Mouse (Mus musculus) forebrain, embryonic 14.5 days (tissue): ENCODE measurements at regions not wholly inside any gene's neighbourhood (a gene's known extent, or its start where the extent isn't known, plus 50 kb on each side); places are given as distances from the start of the nearest gene placed in this dataset.
A peak's percentile ranks its signal among the peaks of the same experiment; 100 is the strongest.

Experiments used
- ATAC-seq: fragments of 200-750 bp; cut with Nextera tagmentation; 2 replicates; pipeline ENCODE4 v1.8.0; 2017; ENCODE audit warnings: mild to moderate bottlenecking, moderate library complexity
- DNase-seq: peaks from one replicate; pipeline ENCODE4 v3.0.0-alpha.2; 2015; ENCODE audit warnings: low spot score
- H3K27ac ChIP-seq: fragments of 300-500 bp; sonication (generic); 2 replicates; pipeline ENCODE4 v1.5.1; 2014; ENCODE audit warnings: low read depth, mild to moderate bottlenecking, control low read depth, low read length, moderate library complexity
- H3K27me3 ChIP-seq: fragments of 300-500 bp; sonication (generic); replicated peaks from 2 replicates; pipeline ENCODE4 v1.6.1; 2014; ENCODE audit warnings: low read length, control low read depth, mixed read lengths; ENCODE audit not compliant: control insufficient read depth, insufficient read depth
- H3K36me3 ChIP-seq: fragments of 300-500 bp; sonication (generic); 2 replicates; pipeline ENCODE4 v1.6.1; 2014; ENCODE audit warnings: low read length, control low read depth; ENCODE audit not compliant: control insufficient read depth, insufficient read depth
- H3K4me1 ChIP-seq: fragments of 300-500 bp; sonication (generic); 2 replicates; pipeline ENCODE4 v1.6.1; 2014; ENCODE audit warnings: antibody characterized with exemption, low read length, control low read depth; ENCODE audit not compliant: control insufficient read depth, insufficient read depth
- H3K4me2 ChIP-seq: fragments of 300-500 bp; sonication (generic); 2 replicates; pipeline ENCODE4 v1.6.1; 2014; ENCODE audit warnings: mild to moderate bottlenecking, control low read depth, low read length
- H3K4me3 ChIP-seq: fragments of 300-500 bp; sonication (generic); 2 replicates; pipeline ENCODE4 v1.5.1; 2014; ENCODE audit warnings: low read depth, low read length, control low read depth
- H3K9ac ChIP-seq: fragments of 300-500 bp; sonication (generic); 2 replicates; pipeline ENCODE4 v1.6.1; 2014; ENCODE audit warnings: mild to moderate bottlenecking, low read length, control low read depth, moderate library complexity
- H3K9me3 ChIP-seq: fragments of 300-500 bp; sonication (generic); replicated peaks from 2 replicates; pipeline ENCODE4 v1.6.1; 2016; ENCODE audit warnings: low read length, control low read depth, mixed read lengths; ENCODE audit not compliant: control insufficient read depth
- WGBS: fragments of 180-500 bp; shearing (Covaris S2); extraction: QIAGEN DNeasy Blood & Tissue Kit; methylation state at CpG from one replicate; pipeline ENCODE4 v1.1.7; 2014; 5-methylcytosine and 5-hydroxymethylcytosine counted together

- Histone ChIP-seq H3K27me3 (no peaks in the 10 kb centered on the region), H3K9me3 (no peaks in the 10 kb centered on the region), H3K4me2 (no peak overlapping the region), H3K9ac (no peak overlapping the region), H3K36me3 (no peaks in the 10 kb centered on the region), H3K27ac (no peak overlapping the region), H3K4me1 (0 out of 2 replicates have a peak, but pooled peaks cover 5% of the 10 kb centered on the region), H3K4me3 (no peak overlapping the region)
- no peak for DNase-seq
- 71% methylated on average over 4 of the region's 4 CpGs for WGBS
- ATAC-seq, result no peak
Observed at GRCm38 (mm10) chr10:99910011-99910723, 105.3 kb upstream of the Kitl start.

GRCm38 (mm10) chr10:99908044-99908443 lies 107.4 kb upstream of the Kitl start:
- peak; percentile 29 for DNase-seq
- Histone ChIP-seq H3K27ac (no peak overlapping the region), H3K9ac (no peak overlapping the region), H3K4me2 (no peak overlapping the region), H3K36me3 (no peaks in the 10 kb centered on the region), H3K4me1 (0 out of 2 replicates have a peak, but pooled peaks cover 5% of the 10 kb centered on the region), H3K9me3 (no peaks in the 10 kb centered on the region), H3K27me3 (no peaks in the 10 kb centered on the region), H3K4me3 (no peak overlapping the region)
- 30% methylated on average over 4 of the region's 4 CpGs for WGBS
- ATAC-seq, result no peak

GRCm38 (mm10) chr10:99906778-99907435 lies 108.5 kb upstream of the Kitl start:
- Histone ChIP-seq H3K36me3 (no peaks in the 10 kb centered on the region), H3K27me3 (no peaks in the 10 kb centered on the region), H3K9ac (no peak overlapping the region), H3K9me3 (no peaks in the 10 kb centered on the region), H3K4me3 (no peak overlapping the region), H3K4me1 (0 out of 2 replicates have a peak, but pooled peaks cover 5% of the 10 kb centered on the region), H3K27ac (no peak overlapping the region), H3K4me2 (no peak overlapping the region)
- ATAC-seq (no peak), DNase-seq (no peak)
- WGBS, result 94% methylated on average over 6 of the region's 6 CpGs

- ATAC-seq (no peak), DNase-seq (no peak)
- Histone ChIP-seq H3K36me3 (no peaks in the 10 kb centered on the region), H3K4me2 (no peak overlapping the region), H3K9me3 (no peaks in the 10 kb centered on the region), H3K27ac (no peak overlapping the region), H3K9ac (no peak overlapping the region), H3K4me3 (no peak overlapping the region), H3K27me3 (no peaks in the 10 kb centered on the region), H3K4me1 (no peaks in the 10 kb centered on the region)
- 57% methylated on average over 9 of the region's 9 CpGs for WGBS
Observed at GRCm38 (mm10) chr10:99902280-99903231, 112.9 kb upstream of the Kitl start.

- Histone ChIP-seq H3K4me3 (no peak overlapping the region), H3K9ac (no peak overlapping the region), H3K9me3 (no peaks in the 10 kb centered on the region), H3K4me2 (no peak overlapping the region), H3K27me3 (no peaks in the 10 kb centered on the region), H3K4me1 (no peaks in the 10 kb centered on the region), H3K36me3 (no peaks in the 10 kb centered on the region), H3K27ac (no peak overlapping the region)
- WGBS, result 44% methylated on average over 8 of the region's 8 CpGs
- ATAC-seq (peak; percentile 77), DNase-seq (peak; percentile 56)
Observed at GRCm38 (mm10) chr10:99900955-99901835, 114.2 kb upstream of the Kitl start.

GRCm38 (mm10) chr10:99893999-99894398 lies 121.4 kb upstream of the Kitl start:
- ATAC-seq (no peak), DNase-seq (no peak)
- no peak overlapping the region for H3K4me2 ChIP-seq
- no peak overlapping the region for H3K27ac ChIP-seq
- H3K4me1 ChIP-seq, result no peaks in the 10 kb centered on the region
- no peak overlapping the region for H3K4me3 ChIP-seq
- no peaks in the 10 kb centered on the region for H3K27me3 ChIP-seq
- H3K9ac ChIP-seq, result no peak overlapping the region
- H3K9me3 ChIP-seq, result no peaks in the 10 kb centered on the region
- H3K36me3 ChIP-seq, result no peaks in the 10 kb centered on the region
- WGBS, result 41% methylated on average over 3 of the region's 3 CpGs

GRCm38 (mm10) chr10:99891899-99892298 lies 123.5 kb upstream of the Kitl start:
- DNase-seq, result no peak
- WGBS, result 88% methylated on average over 3 of the region's 3 CpGs
- no peaks in the 10 kb centered on the region for H3K27me3 ChIP-seq
- no peak overlapping the region for H3K27ac ChIP-seq
- H3K9me3 ChIP-seq, result no peaks in the 10 kb centered on the region
- no peak overlapping the region for H3K4me3 ChIP-seq
- no peak overlapping the region for H3K4me2 ChIP-seq
- no peak overlapping the region for H3K9ac ChIP-seq
- H3K36me3 ChIP-seq, result no peaks in the 10 kb centered on the region
- no peak for ATAC-seq
- H3K4me1 ChIP-seq, result no peaks in the 10 kb centered on the region

GRCm38 (mm10) chr10:99881901-99882300 lies 122.4 kb upstream of the Csl start:
- Histone ChIP-seq H3K36me3 (no peaks in the 10 kb centered on the region), H3K4me2 (no peak overlapping the region), H3K9me3 (no peaks in the 10 kb centered on the region), H3K9ac (no peak overlapping the region), H3K4me3 (no peak overlapping the region), H3K27me3 (no peaks in the 10 kb centered on the region), H3K4me1 (no peaks in the 10 kb centered on the region), H3K27ac (no peak overlapping the region)
- ATAC-seq (no peak), DNase-seq (no peak)
- 82% methylated on average over 2 of the region's 2 CpGs for WGBS
